Mouse (Mus musculus): ENCODE measurements at regions not wholly inside any gene's neighbourhood (a gene's known extent, or its start where the extent isn't known, plus 50 kb on each side); places are given as distances from the start of the nearest gene placed in this dataset.

DNA sequence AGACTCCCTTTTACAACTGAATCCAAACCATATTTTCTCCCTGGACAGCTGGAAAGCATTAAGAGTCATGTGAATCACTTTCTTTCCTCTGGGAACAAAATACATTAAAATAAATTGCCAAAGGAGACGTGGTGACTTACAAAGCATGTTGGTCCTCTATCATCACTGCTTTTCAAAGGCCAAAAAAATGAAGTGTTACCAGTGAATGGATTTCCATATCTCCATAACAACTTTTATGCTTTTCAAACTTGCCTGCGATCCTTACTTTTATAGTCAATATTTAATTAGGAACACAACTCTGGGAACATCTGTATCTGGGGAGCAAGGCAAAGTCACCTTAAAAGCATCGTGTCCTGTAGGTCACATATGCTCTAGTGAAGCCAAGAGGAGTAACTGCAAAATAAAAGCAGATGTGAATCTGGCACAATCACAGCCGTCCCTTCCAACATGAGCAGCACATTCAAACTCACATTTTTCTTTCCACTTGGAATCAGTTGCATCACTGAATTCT lies 123.0 kb downstream of the Kctd12 start:
- TF ChIP-seq POLR2A (IDR thresholded peaks at IDR 0.05; ENCODE audit: low read depth, low read length) (no peak), CTCF (IDR thresholded peaks at IDR 0.05; ENCODE audit: borderline replicate concordance, insufficient read depth, low read length) (no peak)

Data from embryonic fibroblast, embryonic 13.5 days (primary cell).